Mouse (Mus musculus): ENCODE data around the gene 2010111I01Rik.

GRCm38 (mm10) chr13:63223026-63223770 is 258.5 kb downstream of the 2010111I01Rik start:
- no peak for TF ChIP-seq CTCF (conservative IDR thresholded peaks at IDR 0.05; ENCODE audit: insufficient read depth, insufficient read length, low read depth, low read length)
- no peak for TF ChIP-seq POLR2A (IDR thresholded peaks at IDR 0.05; ENCODE audit: low read depth, low read length)

Measured in kidney, adult 2 months (tissue).